Mouse (Mus musculus) erythroblast, embryonic 14.5 days (primary cell): ENCODE results near the gene Mpz.

Experiments
- GATA1 ChIP-seq: IDR thresholded peaks from 2 replicates; pipeline ENCODE4 v1.6.1; 2012; ENCODE audit warnings: low read length, inconsistent platforms, mixed read lengths
- TAL1 ChIP-seq: IDR thresholded peaks from 3 replicates; pipeline ENCODE4 v1.6.1; 2012; ENCODE audit warnings: low read length, inconsistent platforms, mixed read lengths

GRCm38 (mm10) chr1:171172779-171173178, 22.3 kb downstream of the Mpz start:
- TF ChIP-seq TAL1 (no peak), GATA1 (no peak)
